Mouse (Mus musculus): ENCODE measurements around the gene Dffb.

- TF ChIP-seq EP300 (optimal IDR thresholded peaks at IDR 0.05) (no peak), CTCF (IDR thresholded peaks at IDR 0.05; ENCODE audit: low read depth) (no peak)
Measured at GRCm38 (mm10) chr4:153950372-153950771, 24.6 kb downstream of the Dffb start.

Measured in stomach, postnatal 0 days (tissue).